Mouse (Mus musculus) 3T3-L1 (cell line): ENCODE data around the gene Nhsl2.
"Not testable (repeated sequence)": the region's sequence is repeated elsewhere in the genome, so short reads cannot be mapped to it uniquely, and the experiment has no call there.

Experiments used
- DNase-seq: peaks from one replicate; pipeline ENCODE4 v3.0.0-alpha.2; 2015; ENCODE audit warnings: low read depth, low spot score

Nhsl2 gene

DNA sequence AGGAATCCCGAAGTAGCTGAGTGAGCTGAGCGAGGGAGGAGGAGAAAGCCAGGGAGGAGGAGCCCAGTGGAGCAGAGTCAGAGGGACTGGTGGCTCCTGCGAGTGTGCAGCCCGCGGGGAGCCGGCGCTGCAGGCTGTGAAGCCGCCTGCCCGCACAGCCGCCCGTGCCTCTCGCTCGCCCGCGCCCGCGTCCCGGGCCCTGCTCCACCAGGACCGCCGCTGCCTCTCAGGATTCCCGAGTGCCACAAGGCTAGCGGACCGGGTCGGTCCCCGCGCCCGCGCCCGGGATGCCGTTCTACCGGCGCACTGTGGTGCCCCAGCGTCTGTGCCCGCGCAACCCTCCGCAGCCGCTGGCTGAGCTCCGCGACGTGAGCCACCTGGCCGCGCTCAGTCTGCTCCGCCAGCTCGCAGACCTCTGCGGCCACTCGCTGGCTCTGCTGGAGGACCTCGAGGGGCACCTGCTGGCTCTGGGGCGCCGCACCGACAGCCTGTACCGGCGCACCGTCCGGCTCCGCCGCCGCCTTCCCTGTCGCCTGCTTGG, at the start of gene Nhsl2:
Gene Nhsl2 (plus strand): TSS at position 105 of the 541 bp plus-strand sequence.
- DNase-seq: no peak

DNA sequence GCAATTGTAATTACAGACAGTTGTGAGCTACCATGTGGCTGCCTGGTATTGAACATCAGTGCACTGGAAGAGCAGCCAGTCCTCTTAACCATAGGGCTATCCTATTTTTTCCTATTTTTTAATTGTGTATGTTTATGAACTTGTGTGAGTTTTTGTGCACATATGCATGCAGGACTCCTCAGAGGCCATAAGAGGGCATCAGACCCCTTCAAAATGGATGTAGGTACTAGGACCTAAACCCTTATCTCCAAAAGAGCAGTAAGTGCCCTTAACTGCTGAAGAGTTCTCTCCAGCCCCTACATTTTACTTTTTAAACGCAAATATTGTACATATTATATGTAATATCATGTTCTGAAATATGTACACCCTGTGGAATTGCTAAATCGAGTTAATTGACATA, 43.7 kb upstream of the Nhsl2 start:
- DNase-seq: peak; percentile 72

DNA sequence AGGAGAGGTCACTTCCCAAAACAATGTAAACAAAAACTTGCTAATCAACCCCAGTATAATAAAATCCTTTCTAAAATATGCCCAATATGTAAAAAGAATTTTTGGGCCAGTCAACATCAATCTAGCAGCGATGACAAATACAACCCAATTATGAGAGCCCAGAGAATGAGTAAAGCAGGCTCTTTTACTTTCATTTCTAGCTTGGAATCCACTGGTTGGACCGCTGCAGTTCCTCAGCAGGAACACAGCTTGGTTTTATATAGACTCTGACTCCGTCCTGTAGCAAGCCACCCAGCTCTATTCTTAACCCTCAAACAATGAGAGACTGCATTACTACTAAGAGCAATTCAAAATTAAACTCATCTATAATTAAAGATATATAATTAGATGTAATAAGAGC, 37.4 kb upstream of the Nhsl2 start:
- no peak for DNase-seq

DNA sequence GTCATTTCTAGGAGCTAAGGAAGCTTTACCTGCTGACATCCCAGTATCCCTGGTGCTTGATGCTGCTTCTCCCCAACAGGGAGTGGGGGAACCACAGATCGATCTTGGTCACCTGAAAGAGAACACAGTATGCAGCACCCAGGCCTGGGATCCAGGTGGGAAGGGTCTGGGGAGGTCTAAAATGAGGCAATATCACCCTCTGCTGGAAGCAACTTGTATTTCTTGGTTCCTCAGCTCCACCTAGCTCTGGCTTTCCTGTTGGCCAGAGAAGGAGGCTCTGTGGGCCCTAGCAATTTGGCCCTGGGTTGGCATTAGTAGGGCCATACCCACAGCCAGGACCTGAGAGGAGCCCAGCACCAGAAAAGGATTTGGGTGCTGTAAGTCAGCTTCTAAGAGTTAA, 30.0 kb upstream of the Nhsl2 start:
- DNase-seq: peak; percentile 25

GRCm38 (mm10) chrX:101819980-101820379, 29.2 kb upstream of the Nhsl2 start:
- not testable (repeated sequence) for DNase-seq

GRCm38 (mm10) chrX:101847191-101847795, 1.9 kb upstream of the Nhsl2 start:
- DNase-seq: no peak

GRCm38 (mm10) chrX:101849901-101850551, 841 bp downstream of the Nhsl2 start:
- DNase-seq: no peak

- no peak for DNase-seq
These were observed 2.6 kb downstream of the Nhsl2 start for GRCm38 (mm10) chrX:101851566-101852354.

- DNase-seq: peak; percentile 74
These were observed 14.6 kb downstream of the Nhsl2 start for GRCm38 (mm10) chrX:101863666-101864378.

DNA sequence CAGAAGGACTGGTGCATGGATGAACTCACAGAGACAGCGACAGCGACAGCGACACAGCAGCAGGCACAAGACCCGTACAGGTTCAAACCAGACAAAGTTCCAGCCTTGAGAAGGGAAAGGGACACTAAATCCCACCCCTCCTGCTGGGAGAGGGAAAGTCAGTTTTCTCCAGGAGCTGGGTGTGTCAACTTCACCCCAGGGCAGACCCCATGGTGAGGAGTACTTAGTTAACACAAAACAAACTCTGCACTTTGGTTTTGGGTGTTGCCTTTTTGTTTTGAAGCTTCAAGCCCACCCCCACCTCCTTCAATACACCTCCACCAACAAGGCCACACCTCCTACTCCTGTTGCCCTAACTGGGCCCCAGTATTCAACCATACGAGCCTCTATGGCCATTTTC, 15.6 kb downstream of the Nhsl2 start:
- DNase-seq: no peak

GRCm38 (mm10) chrX:101874147-101874546, 25.0 kb downstream of the Nhsl2 start:
- no peak for DNase-seq

DNA sequence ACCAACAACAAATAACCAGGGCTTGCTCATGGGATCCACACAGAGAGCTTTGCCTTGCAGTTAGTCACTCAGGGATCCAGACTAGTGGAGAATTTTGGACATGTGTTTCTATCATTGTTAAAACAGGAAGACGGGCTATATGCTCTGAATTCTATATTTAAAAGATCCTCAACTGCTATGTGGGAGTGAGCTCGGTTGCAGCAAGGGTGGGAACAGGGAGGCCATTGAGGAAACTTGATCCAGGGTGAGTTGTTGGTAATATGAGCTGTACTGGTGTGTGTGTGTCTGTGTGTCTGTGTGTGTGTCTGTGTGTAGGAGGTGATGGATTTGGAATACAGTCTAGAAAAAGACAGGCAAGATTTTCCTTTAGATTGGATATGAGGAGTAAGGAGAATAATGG, 25.7 kb downstream of the Nhsl2 start:
- DNase-seq: no peak

DNA sequence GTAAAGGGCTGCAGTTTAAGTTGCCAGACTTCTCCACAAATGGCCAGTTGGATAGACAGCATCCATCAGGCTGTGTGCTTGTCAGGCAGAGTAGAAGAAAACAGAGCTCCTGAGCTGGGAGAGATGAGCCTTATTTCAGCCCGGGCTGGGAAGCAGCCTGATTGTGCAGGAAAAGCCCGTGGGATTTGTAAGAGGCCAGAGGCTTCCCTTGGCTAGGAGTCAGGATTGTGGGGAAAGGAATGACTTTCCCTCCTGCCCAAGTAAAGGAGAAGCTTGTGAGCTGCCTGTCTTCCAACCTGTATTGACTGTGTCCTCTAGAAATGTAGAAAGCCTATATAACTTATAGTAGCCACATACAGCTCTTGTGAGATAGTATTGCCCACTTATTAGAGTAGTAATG, 27.0 kb downstream of the Nhsl2 start:
- DNase-seq: peak; percentile 60

GRCm38 (mm10) chrX:101877840-101878239, 28.7 kb downstream of the Nhsl2 start:
- DNase-seq: no peak

GRCm38 (mm10) chrX:101878546-101878945, 29.4 kb downstream of the Nhsl2 start:
- no peak for DNase-seq

DNA sequence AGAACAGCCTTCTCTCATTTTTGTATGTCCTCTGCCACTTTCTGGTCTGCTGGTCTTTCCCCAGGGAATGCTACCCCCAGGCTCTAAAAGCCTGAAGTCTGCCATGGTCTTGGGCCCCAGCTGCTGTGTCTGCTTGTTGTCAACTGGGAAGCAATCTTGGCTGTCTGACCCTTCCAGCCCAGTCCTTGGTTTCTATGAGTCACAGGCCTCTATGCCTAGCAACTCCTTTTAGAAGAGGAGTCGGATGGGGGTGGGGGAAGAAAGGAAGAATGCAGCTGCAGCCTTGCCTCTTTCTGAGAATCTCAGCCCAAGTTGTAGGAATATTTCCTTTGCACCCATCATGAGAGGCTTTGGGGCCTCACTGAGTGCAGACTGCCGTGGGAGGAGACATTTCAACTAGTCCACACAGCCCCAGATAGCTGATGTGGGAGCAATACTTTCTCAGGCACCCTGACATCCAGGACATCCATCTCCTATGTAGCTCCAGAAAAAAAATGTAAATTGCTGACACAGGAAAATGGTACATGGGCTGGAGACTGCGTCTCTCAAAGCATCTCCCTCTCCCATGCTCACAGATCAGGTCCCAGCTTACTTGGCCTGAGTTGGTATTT, 33.1 kb downstream of the Nhsl2 start:
- peak; percentile 82 for DNase-seq

DNA sequence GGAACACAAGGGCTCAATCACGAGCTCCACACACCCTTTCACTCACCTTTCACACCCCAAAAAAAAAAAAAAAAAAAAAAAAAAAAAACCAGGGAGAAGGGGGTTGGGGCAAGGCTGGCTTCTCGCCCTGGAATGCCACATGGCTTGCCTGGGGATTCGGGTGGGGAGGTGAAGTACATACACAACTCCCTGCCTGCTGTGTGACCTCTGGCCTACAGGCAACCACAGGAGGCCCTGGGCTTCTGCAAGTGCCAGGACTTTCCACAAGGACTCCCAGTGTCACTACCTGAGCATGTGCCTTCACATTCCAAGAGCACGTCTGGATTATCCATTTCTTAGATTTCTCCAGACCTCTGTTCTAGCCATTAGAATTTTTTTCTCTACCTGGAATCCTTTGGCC, 40.2 kb downstream of the Nhsl2 start:
- peak; percentile 72 for DNase-seq

- peak; percentile 86 for DNase-seq
These were observed 40.8 kb downstream of the Nhsl2 start for GRCm38 (mm10) chrX:101889813-101890469.

- DNase-seq: no peak
These were observed 44.6 kb downstream of the Nhsl2 start for GRCm38 (mm10) chrX:101893796-101894195.

- no peak for DNase-seq
These were observed 49.2 kb downstream of the Nhsl2 start for GRCm38 (mm10) chrX:101898341-101898740.
